Mouse (Mus musculus) embryonic facial prominence, embryonic 15.5 days (tissue): ENCODE measurements around the gene Ppig. TPM values are rescaled to one million over a fixed set of nuclear protein-coding genes. Genes with fewer than 3 reads are reported as not detected.
"Not testable (repeated sequence)": the region's sequence is repeated elsewhere in the genome, so short reads cannot be mapped to it uniquely, and the experiment has no call there.

ENCODE experiments used
- ATAC-seq: fragments of 200-750 bp; cut with Nextera tagmentation; 2 replicates; pipeline ENCODE4 v1.8.0; 2017; ENCODE audit warnings: low read depth, moderate TSS enrichment; ENCODE audit not compliant: insufficient number of reproducible peaks, low FRiP score, low TSS enrichment
- H3K27ac ChIP-seq: fragments of 300-500 bp; sonication (generic); replicated peaks from 2 replicates; pipeline ENCODE4 v1.5.1; 2015; ENCODE audit warnings: mild to moderate bottlenecking, inconsistent platforms
- H3K27me3 ChIP-seq: fragments of 300-500 bp; sonication (generic); 2 replicates; pipeline ENCODE4 v1.6.1; 2015; ENCODE audit warnings: inconsistent platforms
- H3K36me3 ChIP-seq: fragments of 300-500 bp; sonication (generic); 2 replicates; pipeline ENCODE4 v1.6.1; 2015; ENCODE audit warnings: mild to moderate bottlenecking, inconsistent platforms
- H3K4me1 ChIP-seq: fragments of 300-500 bp; sonication (generic); 2 replicates; pipeline ENCODE4 v1.6.1; 2015; ENCODE audit warnings: inconsistent platforms
- H3K4me2 ChIP-seq: fragments of 300-500 bp; sonication (generic); replicated peaks from 2 replicates; pipeline ENCODE4 v1.6.1; 2015; ENCODE audit warnings: mild to moderate bottlenecking, inconsistent platforms
- H3K4me3 ChIP-seq: fragments of 300-500 bp; sonication (generic); replicated peaks from 2 replicates; pipeline ENCODE4 v1.5.1; 2015; ENCODE audit warnings: mild to moderate bottlenecking, inconsistent platforms
- H3K9ac ChIP-seq: fragments of 300-500 bp; sonication (generic); 2 replicates; pipeline ENCODE4 v1.6.1; 2015; ENCODE audit warnings: inconsistent platforms
- H3K9me3 ChIP-seq: fragments of 300-500 bp; sonication (generic); replicated peaks from 2 replicates; pipeline ENCODE4 v1.6.1; 2016; ENCODE audit warnings: inconsistent platforms
- WGBS: fragments of 180-500 bp; shearing (Covaris S2); methylation state at CpG from one replicate; pipeline ENCODE4 v1.1.7; 2015; 5-methylcytosine and 5-hydroxymethylcytosine counted together
- polyA plus RNA-seq: library from polyadenylated mRNA; unstranded; fragments of >200 nt; fragmentation: Nextera tagmentation; extraction: Ambion mirVana; gene quantifications from 2 replicates; pipeline ENCODE4 v1.2.1, GENCODE M21; 2015

Gene Ppig
- 144 and 145 TPM in 2 replicates for polyA plus RNA-seq

- peak within 1 kb of the TSS; percentile 64 for H3K4me2 ChIP-seq
- H3K36me3 ChIP-seq = no peaks in the 10 kb centered on the region
- peaks cover 7% of the 10 kb centered on the region; the same call in 1 of the 2 replicates for H3K4me1 ChIP-seq
- H3K4me3 ChIP-seq = peak within 1 kb of the TSS; percentile 98
- no peaks in the 10 kb centered on the region for H3K27me3 ChIP-seq
- H3K9me3 ChIP-seq = no peaks in the 10 kb centered on the region
- WGBS = 3% methylated on average over 12 of the region's 12 CpGs
- no peak for ATAC-seq
- H3K27ac ChIP-seq = peak within 1 kb of the TSS; percentile 94
- H3K9ac ChIP-seq = peak within 1 kb of the TSS; percentile 86
These were observed at the start of gene Ppig for GRCm38 (mm10) chr2:69722273-69722649. TSS of gene Ppig (plus strand) at chr2:69722545.

GRCm38 (mm10) chr2:69673723-69674122 is 48.6 kb upstream of the Ppig start:
- no peak overlapping the region for H3K4me2 ChIP-seq
- no peak overlapping the region for H3K9ac ChIP-seq
- no peak for ATAC-seq
- H3K4me3 ChIP-seq = no peak overlapping the region
- no peaks in the 10 kb centered on the region for H3K4me1 ChIP-seq
- 64% methylated on average over 5 of the region's 5 CpGs for WGBS
- 0 out of 2 replicates have a peak, but pooled peaks cover 4% of the 10 kb centered on the region for H3K36me3 ChIP-seq
- H3K27me3 ChIP-seq = no peaks in the 10 kb centered on the region
- H3K9me3 ChIP-seq = no peaks in the 10 kb centered on the region
- H3K27ac ChIP-seq = no peak overlapping the region

- H3K4me3 ChIP-seq = no peak overlapping the region
- H3K9ac ChIP-seq = no peak overlapping the region
- no peaks in the 10 kb centered on the region for H3K9me3 ChIP-seq
- no peak for ATAC-seq
- no peaks in the 10 kb centered on the region for H3K27me3 ChIP-seq
- no peak overlapping the region for H3K27ac ChIP-seq
- peaks cover 8% of the 10 kb centered on the region; the same call in 1 of the 2 replicates for H3K36me3 ChIP-seq
- H3K4me1 ChIP-seq = no peaks in the 10 kb centered on the region
- 86% methylated on average over 9 of the region's 9 CpGs for WGBS
- no peak overlapping the region for H3K4me2 ChIP-seq
These were observed 47.1 kb upstream of the Ppig start for GRCm38 (mm10) chr2:69675266-69675665.

- H3K27me3 ChIP-seq = no peaks in the 10 kb centered on the region
- ATAC-seq = no peak
- H3K4me2 ChIP-seq = no peak overlapping the region
- no peaks in the 10 kb centered on the region for H3K4me1 ChIP-seq
- H3K9ac ChIP-seq = no peak overlapping the region
- no peak overlapping the region for H3K4me3 ChIP-seq
- peaks cover 4% of the 10 kb centered on the region; the same call in 1 of the 2 replicates for H3K36me3 ChIP-seq
- 66% methylated on average over 2 of the region's 2 CpGs for WGBS
- H3K27ac ChIP-seq = no peak overlapping the region
- no peaks in the 10 kb centered on the region for H3K9me3 ChIP-seq
These were observed 45.6 kb upstream of the Ppig start for GRCm38 (mm10) chr2:69676713-69677112.

GRCm38 (mm10) chr2:69677215-69677614 is 45.1 kb upstream of the Ppig start:
- H3K4me2 ChIP-seq, H3K9me3 ChIP-seq, H3K27ac ChIP-seq, H3K36me3 ChIP-seq, H3K4me1 ChIP-seq, H3K27me3 ChIP-seq, H3K4me3 ChIP-seq, ATAC-seq, H3K9ac ChIP-seq: not testable (repeated sequence)
- 77% methylated on average over 2 of the region's 2 CpGs for whole genome bisulfite sequencing

GRCm38 (mm10) chr2:69679990-69680389 is 42.4 kb upstream of the Ppig start:
- no peak overlapping the region for H3K9ac ChIP-seq
- H3K27ac ChIP-seq = no peak overlapping the region
- 62% methylated on average over 6 of the region's 6 CpGs for WGBS
- H3K4me2 ChIP-seq = no peak overlapping the region
- H3K36me3 ChIP-seq = peaks cover 4% of the 10 kb centered on the region; the same call in 1 of the 2 replicates
- no peaks in the 10 kb centered on the region for H3K4me1 ChIP-seq
- H3K9me3 ChIP-seq = no peaks in the 10 kb centered on the region
- H3K27me3 ChIP-seq = no peaks in the 10 kb centered on the region
- ATAC-seq = no peak
- H3K4me3 ChIP-seq = no peak overlapping the region

- no peak overlapping the region for H3K4me2 ChIP-seq
- H3K4me3 ChIP-seq = no peak overlapping the region
- peaks cover 9% of the 10 kb centered on the region; the same call in 1 of the 2 replicates for H3K36me3 ChIP-seq
- H3K4me1 ChIP-seq = no peaks in the 10 kb centered on the region
- WGBS = 87% methylated on average over 4 of the region's 4 CpGs
- no peak for ATAC-seq
- no peak overlapping the region for H3K27ac ChIP-seq
- no peaks in the 10 kb centered on the region for H3K9me3 ChIP-seq
- no peaks in the 10 kb centered on the region for H3K27me3 ChIP-seq
- H3K9ac ChIP-seq = no peak overlapping the region
These were observed 40.4 kb upstream of the Ppig start for GRCm38 (mm10) chr2:69681931-69682330.

GRCm38 (mm10) chr2:69683036-69683805 is 39.1 kb upstream of the Ppig start:
- H3K27me3 ChIP-seq = no peaks in the 10 kb centered on the region
- WGBS = 82% methylated on average over 13 of the region's 13 CpGs
- no peaks in the 10 kb centered on the region for H3K9me3 ChIP-seq
- H3K36me3 ChIP-seq = peaks cover 14% of the 10 kb centered on the region; the same call in 1 of the 2 replicates
- no peak overlapping the region for H3K4me3 ChIP-seq
- no peak overlapping the region for H3K9ac ChIP-seq
- ATAC-seq = no peak
- H3K4me1 ChIP-seq = no peaks in the 10 kb centered on the region
- no peak overlapping the region for H3K4me2 ChIP-seq
- H3K27ac ChIP-seq = no peak overlapping the region

- whole genome bisulfite sequencing = 87% methylated on average over 3 of the region's 3 CpGs
- Histone ChIP-seq H3K9ac (no peak overlapping the region), H3K4me2 (no peak overlapping the region), H3K9me3 (no peaks in the 10 kb centered on the region), H3K27ac (no peak overlapping the region), H3K4me1 (no peaks in the 10 kb centered on the region), H3K4me3 (no peak overlapping the region), H3K36me3 (peaks cover 13% of the 10 kb centered on the region), H3K27me3 (no peaks in the 10 kb centered on the region)
- no peak for ATAC-seq
These were observed 37.9 kb upstream of the Ppig start for GRCm38 (mm10) chr2:69684488-69684887.

GRCm38 (mm10) chr2:69690214-69690613 is 32.1 kb upstream of the Ppig start:
- WGBS = 91% methylated on average over 3 of the region's 3 CpGs
- ATAC-seq = no peak
- no peak overlapping the region for H3K27ac ChIP-seq
- no peak overlapping the region for H3K4me3 ChIP-seq
- H3K27me3 ChIP-seq = no peaks in the 10 kb centered on the region
- H3K36me3 ChIP-seq = peaks cover 41% of the 10 kb centered on the region
- H3K4me2 ChIP-seq = no peak overlapping the region
- no peaks in the 10 kb centered on the region for H3K4me1 ChIP-seq
- H3K9ac ChIP-seq = no peak overlapping the region
- H3K9me3 ChIP-seq = no peaks in the 10 kb centered on the region

GRCm38 (mm10) chr2:69690843-69691242 is 31.5 kb upstream of the Ppig start:
- ATAC-seq = no peak
- H3K36me3 ChIP-seq = peaks cover 41% of the 10 kb centered on the region
- no peak overlapping the region for H3K9ac ChIP-seq
- H3K27me3 ChIP-seq = no peaks in the 10 kb centered on the region
- H3K4me2 ChIP-seq = no peak overlapping the region
- no peaks in the 10 kb centered on the region for H3K4me1 ChIP-seq
- no peak overlapping the region for H3K27ac ChIP-seq
- H3K4me3 ChIP-seq = no peak overlapping the region
- H3K9me3 ChIP-seq = no peaks in the 10 kb centered on the region
- 94% methylated on average over 6 of the region's 6 CpGs for WGBS

GRCm38 (mm10) chr2:69693501-69693900 is 28.8 kb upstream of the Ppig start:
- Histone ChIP-seq H3K27me3 (no peaks in the 10 kb centered on the region), H3K4me1 (no peaks in the 10 kb centered on the region), H3K9me3 (no peaks in the 10 kb centered on the region), H3K4me3 (no peak overlapping the region), H3K4me2 (no peak overlapping the region), H3K27ac (no peak overlapping the region), H3K36me3 (peaks cover 32% of the 10 kb centered on the region), H3K9ac (no peak overlapping the region)
- WGBS = 91% methylated on average over 11 of the region's 11 CpGs
- no peak for ATAC-seq
